Mouse (Mus musculus): Measurements from ENCODE around the gene Togaram1. TPM values are rescaled to one million over a fixed set of nuclear protein-coding genes. Genes with fewer than 3 reads are reported as not detected.
A peak's percentile ranks its signal among the peaks of the same experiment; 100 is the strongest.

The Togaram1 gene
- 1 to 10 TPM; 6.9 to 8.2 TPM for total RNA-seq (2021)
- long read RNA-seq, experiment 1, full-length matches to known transcripts: 2 of 4 reads
- long read RNA-seq, experiment 1, partial matches to known transcripts: 1 of 4 reads
- long read RNA-seq, experiment 1, other reads (novel, unspliced or antisense): 1 of 4 reads
- long read RNA-seq, experiment 2, full-length matches to known transcripts: 2 of 4 reads
- long read RNA-seq, experiment 2, partial matches to known transcripts: 1 of 4 reads
- long read RNA-seq, experiment 2, other reads (novel, unspliced or antisense): 1 of 4 reads

DNA sequence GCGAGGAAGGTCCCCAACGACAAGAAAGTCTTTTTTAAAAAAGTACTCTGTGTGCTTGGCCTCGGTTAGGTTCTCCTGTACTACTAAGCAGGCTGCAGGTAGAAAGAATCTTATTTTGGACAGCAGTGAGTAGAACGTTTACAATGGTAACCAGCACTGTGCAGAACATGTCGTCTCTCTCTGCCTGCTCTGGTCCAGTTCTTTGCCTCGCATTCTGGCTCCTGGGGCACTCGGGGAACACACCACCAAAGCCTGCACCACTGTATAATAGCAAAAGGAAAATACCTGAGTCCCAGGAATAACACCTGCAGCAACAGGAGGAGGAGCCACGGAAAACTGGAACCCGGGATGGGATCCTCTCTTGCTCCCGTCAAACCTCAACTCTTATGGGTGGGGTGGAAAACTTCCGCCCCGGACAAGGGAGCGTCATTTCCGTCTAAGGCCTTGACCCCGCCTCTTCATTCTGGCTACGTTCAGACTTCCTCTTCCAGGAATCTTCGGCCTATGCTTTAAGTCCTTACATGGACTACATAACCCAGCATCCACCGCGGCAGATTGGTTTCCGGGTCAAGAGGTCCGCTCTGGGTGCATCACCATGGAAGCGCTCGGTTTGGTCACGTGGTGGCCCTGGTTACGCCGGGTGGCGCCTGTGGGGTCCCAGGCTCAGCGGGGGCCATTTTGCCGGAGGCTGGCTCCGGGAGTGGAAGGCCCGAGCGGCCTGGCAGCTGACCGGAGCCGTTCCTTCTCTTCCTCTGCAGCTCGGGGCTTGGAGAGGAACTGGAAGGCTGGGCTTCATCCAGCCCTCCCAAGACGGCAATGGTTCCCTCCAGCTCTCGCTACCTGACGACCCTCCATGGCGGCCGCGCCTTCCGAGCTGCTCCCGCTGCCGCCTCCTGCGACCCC lies at the start of gene Togaram1, which contains the start of gene Klhl28:
TSS of gene Togaram1 (plus strand) at position 681 of the 903 bp plus-strand sequence.
TSS of gene Klhl28 (minus strand) at position 411 of the 903 bp plus-strand sequence.
- DNase-seq (ENCODE audit: low spot score): peak; percentile 99

DNA sequence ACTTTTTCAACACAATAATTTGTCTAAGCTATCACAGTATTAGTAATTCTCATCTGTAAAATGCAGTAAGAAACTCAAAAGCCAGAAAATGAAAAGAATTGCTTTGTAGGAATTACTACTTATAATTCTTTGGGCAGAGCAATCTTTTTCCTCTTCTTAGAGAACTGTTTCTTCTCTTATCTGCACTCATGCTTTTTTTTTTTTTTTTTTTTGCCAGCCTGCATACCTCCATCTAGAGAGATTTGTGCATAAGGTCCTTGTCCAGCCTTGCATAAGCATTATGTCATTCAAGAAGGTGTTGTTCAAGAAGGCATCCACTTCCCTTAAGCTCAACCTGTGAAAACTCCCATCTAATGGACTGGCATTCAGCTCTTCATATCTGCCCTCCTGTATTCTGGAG lies 48.9 kb upstream of the Togaram1 start:
- DNase-seq (ENCODE audit: low spot score): no peak

DNA sequence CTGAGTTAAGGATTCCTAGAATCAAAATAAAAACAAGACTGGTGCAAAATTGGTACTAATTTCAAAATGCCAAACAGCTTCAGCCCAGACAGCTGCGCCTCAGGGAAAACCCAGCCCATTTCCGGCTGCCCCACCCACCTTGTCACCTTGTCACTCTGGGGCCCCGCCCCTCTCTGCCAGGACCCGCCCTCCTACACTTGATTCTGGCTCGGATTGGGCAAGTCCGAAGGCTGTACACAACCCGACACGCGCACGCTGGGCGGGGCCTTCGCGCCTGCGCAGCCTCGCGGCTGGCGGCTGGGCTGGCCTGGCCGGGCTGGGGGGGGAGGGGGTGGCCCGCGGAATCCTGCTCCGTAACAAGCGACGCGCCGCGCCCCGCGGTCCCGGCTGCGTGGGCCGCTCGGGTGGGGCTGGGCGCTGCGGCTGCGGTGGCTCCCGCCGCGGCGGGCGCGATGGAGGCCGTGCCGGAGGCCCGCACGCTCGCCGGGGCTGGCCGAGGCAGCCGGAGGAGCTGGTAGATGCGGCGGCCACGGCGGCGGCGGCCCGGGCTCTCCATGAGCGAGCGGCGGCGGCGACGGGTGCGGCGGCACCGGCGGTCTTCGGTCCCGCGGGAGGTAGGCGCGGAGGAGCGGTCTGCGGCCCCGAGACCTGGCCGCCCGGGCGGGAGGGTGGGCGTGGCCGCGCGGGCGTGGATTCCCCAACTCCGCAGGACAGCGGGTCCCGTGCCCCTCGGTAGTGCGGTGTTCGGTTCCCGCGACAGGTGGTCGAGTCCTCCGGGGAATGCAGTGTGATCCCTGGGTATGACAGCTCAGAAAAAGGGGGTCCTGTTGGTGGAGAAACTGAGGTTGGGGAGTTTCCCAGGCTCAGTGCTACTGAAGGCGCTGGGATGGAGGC lies 47.8 kb upstream of the Togaram1 start, which contains the start of gene Gm527:
TSS of gene Gm527 (plus strand) at position 329 of the 894 bp plus-strand sequence.
- peak; percentile 95 for DNase-seq (ENCODE audit: low spot score)

DNA sequence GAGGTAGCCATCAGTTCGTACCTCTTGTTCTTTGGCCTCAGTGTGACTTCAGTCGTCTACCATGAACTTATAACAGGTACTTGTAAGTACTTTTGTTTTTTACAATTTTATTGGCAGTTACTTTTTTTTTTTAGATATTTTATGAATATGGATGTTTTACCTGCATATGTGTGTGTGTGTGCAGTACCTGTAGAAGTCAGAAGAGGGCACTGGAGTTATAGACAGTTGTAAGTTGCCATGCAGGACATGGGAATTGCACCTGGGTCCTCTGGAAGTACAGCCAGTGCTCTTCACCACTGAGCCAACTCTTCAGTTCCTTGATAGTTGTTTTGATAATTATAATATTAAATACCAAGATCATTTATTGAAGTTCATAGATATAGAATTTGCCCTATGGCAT lies 28.1 kb upstream of the Togaram1 start:
- no peak for DNase-seq (ENCODE audit: low spot score)

DNA sequence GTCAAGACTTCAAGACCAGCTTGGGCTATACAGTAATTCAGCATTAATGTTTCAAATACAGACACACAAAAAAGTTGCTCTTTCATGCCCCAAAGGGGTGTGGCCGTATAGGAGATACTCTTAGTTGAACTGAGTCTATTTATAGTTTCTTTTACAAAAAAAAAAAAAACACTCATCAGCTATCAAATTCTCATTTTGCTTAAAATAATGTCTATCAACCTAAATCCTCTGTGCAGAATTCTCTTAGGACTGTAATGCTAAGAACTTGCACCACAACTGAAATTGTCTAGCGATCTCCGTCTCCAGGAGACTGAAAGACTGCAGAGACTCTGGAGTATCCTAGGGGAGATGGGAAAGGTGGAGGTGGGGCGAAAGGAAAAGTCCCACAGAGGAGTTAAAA lies 1.0 kb upstream of the Togaram1 start:
- no peak for DNase-seq (ENCODE audit: low spot score)

DNA sequence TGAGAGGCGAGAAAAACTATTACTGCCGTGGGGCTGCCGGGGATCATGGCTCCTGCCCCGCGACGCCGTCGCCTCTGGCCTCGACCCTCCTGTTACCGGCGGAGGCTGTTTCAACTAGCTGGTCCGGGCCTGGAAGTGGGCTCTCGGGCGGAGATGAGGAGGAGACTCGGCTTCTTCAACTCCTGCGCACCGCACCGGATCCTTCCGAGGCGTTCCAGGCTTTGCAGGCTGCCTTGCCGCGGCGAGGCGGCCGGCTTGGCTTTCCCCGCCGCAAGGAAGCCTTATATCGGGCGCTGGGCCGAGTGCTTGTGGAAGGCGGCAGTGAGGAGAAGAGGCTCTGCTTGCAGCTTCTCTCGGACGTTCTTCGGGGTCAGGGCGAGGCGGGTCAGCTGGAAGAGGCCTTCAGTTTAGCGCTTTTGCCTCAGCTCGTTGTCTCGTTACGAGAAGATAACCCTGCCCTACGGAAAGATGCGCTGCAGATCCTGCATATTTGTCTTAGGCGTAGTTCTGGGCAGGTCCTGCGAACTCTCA lies 562 bp downstream of the Togaram1 start:
- peak; percentile 36 for DNase-seq (ENCODE audit: low spot score)

DNA sequence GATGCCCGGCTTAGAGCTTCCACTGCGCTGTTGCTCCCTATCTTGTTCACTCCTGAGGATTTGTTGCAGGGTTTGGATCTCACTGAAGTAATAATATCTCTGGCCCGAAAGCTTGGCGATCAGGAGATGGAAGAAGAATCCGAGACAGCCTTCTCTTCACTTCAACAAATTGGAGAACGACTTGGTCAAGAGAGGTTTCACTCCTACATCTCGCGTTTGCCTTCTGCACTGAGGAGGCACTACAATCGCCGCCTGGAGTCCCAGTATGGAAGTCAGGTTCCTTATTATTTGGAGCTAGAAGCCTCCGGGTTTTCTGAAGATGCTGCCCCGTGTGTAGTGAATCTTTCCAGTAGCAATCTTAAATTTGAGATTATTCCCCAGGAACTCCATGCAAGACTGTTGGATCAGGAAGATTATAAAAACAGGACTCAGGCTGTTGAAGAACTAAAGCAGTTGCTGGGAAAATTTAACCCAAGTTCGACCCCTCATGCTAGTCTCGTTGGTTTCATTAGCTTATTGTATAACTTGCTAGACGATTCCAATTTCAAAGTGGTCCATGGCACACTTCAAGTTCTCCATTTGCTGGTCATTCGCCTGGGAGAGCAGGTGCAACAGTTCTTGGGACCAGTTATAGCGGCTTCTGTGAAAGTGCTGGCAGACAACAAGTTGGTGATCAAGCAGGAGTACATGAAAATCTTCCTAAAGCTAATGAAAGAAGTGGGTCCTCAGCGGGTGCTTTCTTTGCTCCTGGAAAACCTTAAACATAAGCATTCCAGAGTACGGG lies 1.2 kb downstream of the Togaram1 start:
- no peak for DNase-seq (ENCODE audit: low spot score)

DNA sequence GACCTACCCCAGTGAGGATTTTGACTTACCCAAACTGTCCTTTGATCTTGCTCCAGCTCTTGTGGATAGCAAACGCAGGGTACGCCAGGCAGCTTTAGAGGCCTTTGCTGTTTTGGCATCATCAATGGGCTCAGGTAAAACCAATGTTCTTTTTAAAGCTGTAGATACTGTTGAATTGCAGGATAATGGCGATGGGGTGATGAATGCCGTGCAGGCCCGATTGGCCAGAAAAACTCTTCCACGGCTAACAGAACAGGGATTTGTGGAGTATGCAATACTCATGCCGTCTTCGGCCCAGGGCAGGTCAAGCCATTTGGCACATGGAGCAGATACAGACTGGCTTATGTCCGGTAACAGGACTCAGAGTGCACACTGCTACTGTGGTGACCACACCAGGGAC lies 1.9 kb downstream of the Togaram1 start:
- DNase-seq (ENCODE audit: low spot score): peak; percentile 22

DNA sequence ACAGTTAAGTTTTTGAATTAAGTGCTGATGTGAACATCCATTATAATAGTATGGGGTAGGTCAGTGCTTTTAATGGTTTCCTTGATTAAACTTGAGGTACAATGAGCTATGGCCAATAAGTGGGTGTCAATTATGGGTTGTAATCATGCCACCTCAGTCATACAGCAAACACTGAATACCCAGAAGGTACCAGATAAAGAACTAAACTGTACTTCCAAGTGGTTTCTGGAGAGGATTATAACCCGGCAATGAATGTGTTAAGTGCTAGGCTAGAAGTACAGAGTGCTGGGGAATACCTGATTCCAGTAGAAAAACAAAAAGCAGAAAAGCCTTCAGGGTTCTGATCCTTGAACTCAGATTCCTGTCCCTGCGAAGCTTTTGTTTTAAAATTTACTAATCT lies 2.5 kb downstream of the Togaram1 start:
- no peak for DNase-seq (ENCODE audit: low spot score)

DNA sequence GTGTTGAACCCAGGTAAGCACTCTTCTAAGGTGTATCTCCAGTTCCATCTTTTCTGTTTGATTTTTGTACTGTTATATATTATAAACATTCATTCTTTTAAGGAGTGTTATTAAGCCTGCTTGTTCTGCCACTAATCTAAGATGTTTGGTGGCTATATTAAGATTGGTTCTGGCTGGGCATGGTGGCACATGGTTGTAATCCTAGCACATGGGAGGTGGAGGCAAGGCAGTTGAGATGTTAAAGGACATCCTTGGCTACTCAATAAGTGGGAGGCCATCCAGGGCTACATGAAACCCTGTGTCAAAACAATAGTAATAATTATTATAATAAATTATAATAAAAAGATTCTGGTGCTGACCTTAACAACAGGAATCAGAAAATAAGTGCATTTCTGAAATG lies 5.8 kb downstream of the Togaram1 start:
- DNase-seq (ENCODE audit: low spot score): no peak

DNA sequence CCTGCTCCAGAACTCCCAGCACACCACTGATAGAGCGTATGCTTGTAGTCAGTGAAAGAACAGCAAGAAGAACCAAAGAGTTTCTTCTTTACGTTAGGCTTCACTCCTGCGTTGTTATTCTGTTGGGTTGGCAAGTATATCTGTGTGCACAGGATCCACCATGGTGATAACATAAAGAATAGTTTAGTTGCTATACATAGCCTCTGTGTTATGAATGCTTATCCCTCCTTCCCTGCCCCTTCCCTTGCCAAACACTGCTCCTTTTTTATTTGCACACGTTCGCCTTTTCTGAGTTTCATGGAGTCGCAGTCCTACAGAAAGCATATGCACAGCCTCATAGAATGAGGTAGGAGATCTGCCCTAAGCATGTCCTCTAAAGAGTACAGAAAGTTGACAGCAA lies 6.5 kb downstream of the Togaram1 start:
- no peak for DNase-seq (ENCODE audit: low spot score)

DNA sequence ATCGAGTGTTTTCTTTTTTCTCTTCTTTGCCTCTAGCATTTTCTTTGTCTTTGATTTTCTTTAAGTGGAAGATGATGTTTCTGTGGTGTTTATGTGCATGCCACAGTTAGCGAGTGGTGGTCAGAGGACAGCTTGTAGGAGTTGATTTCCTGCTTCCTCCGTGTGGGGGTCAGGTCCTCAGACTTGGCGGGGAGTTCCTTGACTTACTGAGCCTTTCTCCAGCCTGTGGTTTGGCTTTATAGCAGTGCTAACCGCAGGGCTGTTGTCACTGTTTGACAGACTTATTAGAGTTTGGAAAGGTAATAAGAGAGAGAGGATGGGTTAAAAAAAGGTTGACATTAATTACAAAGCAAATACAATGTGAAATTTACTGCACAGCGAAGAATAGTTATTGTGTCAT lies 10.0 kb downstream of the Togaram1 start:
- no peak for DNase-seq (ENCODE audit: low spot score)

DNA sequence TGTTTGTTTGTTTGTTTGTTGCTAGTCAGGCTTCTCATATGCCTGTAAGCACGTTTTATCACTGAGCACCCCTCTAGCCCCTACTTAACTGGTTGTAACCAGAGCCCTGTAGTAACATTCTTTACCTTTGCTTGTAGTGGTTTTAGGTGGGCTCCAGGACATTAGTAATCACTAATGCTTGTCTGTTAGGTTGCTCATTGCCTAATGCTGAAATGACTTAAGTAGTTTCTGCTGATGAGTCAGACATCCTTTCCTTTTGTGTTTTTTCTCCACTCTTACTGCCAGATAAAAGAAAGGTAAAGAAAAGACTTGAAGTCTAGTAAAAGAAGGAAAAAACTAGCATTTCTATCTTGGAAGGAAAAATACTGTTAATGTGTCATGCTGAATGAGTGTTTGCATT lies 10.6 kb downstream of the Togaram1 start:
- DNase-seq (ENCODE audit: low spot score): no peak

DNA sequence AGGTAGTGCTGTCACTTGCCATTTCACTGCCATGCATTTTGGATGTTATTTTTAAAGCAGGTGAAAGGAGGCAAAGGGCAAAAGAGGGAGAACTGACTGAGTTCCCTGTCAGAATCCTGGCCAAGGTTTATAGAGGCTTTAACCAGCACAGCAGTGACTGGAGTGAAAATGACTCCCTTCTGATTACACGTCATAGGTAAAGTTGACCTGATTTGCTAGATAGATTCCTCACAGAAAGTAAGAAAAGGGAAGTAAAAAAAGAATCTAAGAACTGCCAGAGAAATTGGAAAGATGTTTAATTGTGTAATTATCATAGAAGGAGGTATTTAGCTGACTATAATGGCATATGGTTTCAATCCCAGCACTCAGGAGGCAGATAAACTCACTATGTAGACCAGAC lies 11.9 kb downstream of the Togaram1 start:
- DNase-seq (ENCODE audit: low spot score): no peak

DNA sequence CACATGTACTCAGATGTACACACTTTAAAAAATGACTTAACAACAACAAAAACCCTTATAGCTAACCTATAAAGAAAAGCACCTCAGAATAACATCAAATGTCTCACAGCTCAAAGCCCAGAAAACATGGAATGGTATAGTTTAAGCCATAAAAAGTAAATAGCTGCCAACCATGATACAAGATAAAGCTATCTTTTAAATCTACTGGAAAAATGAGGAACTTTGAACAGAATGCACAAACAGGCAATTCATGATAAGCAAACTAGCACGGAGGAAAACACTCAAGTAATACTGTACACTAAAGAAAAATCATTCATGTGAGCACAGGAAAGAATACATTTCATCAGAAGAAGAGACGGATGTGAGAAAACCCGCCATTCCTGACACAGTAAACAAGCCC lies 42.1 kb downstream of the Togaram1 start:
- DNase-seq (ENCODE audit: low spot score): no peak

DNA sequence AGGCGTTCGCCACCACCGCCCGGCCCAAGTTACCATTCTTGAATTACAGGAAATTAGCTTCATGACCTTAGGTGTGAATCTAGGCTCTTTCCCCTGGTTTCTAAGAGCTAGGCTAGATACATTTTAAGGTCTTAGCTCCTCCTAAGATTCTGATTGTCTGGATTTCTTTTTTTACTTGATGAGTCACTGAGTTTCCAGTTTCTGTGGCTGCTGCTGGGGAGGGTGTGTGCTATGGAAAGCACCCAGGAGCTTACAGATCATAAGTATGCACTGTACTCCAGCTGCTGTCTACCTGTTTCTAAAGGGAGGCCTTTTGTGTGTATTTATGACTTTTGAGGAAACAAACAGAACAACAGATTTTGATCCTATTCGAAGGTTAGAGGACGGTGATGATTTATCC lies 57.2 kb downstream of the Togaram1 start:
- DNase-seq (ENCODE audit: low spot score): no peak

DNA sequence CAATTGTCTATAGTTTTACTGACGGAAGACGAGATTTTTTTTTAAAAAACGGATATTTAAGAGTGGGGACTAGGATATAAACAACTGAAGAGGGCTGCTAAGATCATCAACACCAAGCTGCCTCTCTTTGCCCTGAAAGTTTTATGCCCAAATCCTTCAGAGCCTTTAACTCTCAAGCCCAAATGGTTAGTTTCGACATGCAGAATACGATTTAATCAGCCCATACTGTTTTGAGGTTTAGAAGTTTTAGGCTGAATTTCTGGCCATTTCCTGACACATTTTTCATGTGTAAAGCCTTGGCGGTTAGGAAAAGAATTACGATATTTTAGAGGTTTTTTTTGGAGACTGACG lies 70.2 kb downstream of the Togaram1 start:
- no peak for DNase-seq (ENCODE audit: low spot score)

DNA sequence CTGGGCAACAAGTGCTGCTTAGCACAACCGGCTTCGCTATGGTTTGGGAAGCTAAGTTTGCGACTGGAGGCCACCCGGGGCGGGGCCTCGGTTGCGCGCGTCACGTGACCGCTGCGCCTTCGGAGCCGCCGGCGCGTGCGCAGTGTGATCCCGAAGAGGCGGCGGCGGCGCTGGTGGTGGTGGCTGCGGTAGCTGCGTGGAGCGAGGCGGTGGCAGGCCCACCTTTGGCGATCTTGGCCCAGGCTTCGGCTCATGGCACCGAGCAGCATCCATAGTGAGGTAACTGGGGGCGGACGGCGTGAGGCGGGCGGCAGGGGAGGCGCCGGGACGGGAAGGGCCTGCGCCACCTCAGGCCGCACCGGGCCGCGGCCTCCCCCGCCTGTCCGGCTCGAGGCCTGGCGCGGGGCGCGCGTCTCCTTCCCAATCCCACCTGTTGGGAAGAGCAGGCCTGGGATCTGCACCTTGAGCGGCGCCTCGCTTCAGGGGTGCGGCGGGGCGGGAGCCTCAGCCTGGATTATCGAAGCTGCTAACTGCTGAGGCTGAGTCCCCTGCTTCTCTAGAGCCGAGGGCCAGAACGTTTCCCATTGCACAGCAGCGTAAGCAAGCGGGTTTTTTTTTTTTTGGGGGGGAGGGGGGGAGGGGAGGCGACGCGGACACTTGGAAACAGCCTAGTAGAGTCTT lies 70.7 kb downstream of the Togaram1 start, which contains the start of gene Prpf39:
TSS of gene Prpf39 (plus strand) at position 144 of the 681 bp plus-strand sequence.
- peak; percentile 90 for DNase-seq (ENCODE audit: low spot score)

DNA sequence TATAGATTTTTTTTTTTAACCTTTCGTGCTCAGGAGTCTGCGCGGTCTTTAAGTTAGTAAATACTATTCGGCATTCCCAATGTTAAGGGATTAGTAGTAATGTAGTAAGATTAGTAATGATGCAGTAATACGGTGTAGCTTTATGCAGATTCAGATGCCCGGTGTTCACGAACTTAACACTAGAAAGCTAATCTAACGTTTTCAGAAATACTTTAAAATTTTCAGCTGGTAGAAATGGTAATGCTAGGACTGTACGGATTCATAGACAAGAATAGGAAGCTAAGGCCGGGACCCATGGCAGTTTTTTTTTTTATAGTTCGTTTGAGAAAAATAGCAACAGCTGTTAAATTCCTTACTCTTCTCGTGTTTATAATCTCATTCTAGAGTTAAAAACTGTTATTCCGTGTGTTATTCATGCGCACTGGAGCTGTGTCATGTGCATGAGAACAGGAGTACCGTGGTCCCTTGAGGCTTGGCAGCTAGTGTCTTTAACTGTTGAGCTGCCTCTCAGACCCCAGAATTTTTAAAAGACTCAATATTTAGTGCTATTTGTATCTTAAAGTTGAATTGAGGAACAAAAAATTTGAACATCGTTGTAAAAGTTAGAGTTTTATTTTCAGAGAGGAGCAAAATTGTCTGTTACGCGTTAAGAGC lies 71.4 kb downstream of the Togaram1 start:
- DNase-seq (ENCODE audit: low spot score): no peak
